8 mouse cellular contexts compared by ENCODE assay signal in the genomic region with DNA sequence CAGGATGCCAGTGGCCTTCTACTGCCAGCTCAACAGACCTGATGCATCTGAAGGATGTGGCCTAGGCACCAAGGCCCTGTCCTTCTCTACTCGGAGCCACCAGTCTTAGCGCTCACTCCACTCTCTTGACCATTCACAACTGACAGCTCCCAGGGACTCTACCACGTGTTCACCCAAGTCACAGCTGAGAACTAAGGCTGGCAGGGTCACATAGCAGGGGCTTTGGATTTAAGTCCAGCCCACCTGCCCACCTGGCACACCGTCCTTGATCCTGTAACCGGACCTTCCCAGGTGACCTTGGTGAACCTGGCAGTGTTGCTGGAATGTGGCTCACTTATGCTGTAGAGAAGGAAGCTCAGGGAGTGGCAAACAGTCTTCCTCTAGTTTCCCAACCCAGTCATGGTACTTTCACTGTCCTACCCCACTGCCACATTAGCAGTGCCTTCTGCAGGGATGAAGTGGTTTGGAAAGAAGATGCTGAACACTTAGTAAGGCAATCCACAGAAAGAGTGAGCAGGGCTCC. TPM values are rescaled to one million over a fixed set of nuclear protein-coding genes. Genes with fewer than 3 reads are reported as not detected.
DNase-seq lines count a peak whose midpoint lies in the region; ATAC-seq lines count a peak whose summit lies in the region.

No protein-coding gene starts in this region.

- peaks cover 5% of the 10 kb centered on the region; the same call in 1 of the 2 replicates for H3K36me3 ChIP-seq in heart, embryonic 10.5 days
- peaks cover 6% of the 10 kb centered on the region; the same call in 1 of the 2 replicates for H3K36me3 ChIP-seq in embryonic facial prominence, embryonic 10.5 days (replicated peaks)
- H3K36me3 ChIP-seq in hindbrain, embryonic 14.5 days (replicated peaks; ENCODE audit: control insufficient read depth, insufficient read depth), result no peaks in the 10 kb centered on the region

- no peak for DNase-seq in heart, embryonic 10.5 days (ENCODE audit: low spot score)
- no peak for DNase-seq in heart, postnatal 36 days
- peak; percentile 34 for DNase-seq in embryonic facial prominence, embryonic 10.5 days (ENCODE audit: low spot score)
- DNase-seq in hindbrain, embryonic 14.5 days (ENCODE audit: low spot score), result no peak
- no peak for DNase-seq in embryo, embryonic 10.5 days (ENCODE audit: low spot score)
- DNase-seq in natural killer cell, adult 2 months (ENCODE audit: low spot score in 2 of 2), result no peak
- DNase-seq in retina, embryonic 14.5 days (ENCODE audit: low spot score), result no peak

- no peak overlapping the region for H3K9ac ChIP-seq in hindbrain, embryonic 14.5 days

- no peak for ATAC-seq in hindbrain, embryonic 14.5 days (ENCODE audit: low FRiP score)
- ATAC-seq in megakaryocyte progenitor cell, adult 5-6 weeks (replicated peaks; ENCODE audit: poor library complexity), result 0 out of 2 replicates have a peak, but pooled peaks have one; percentile 2

- H3K27me3 ChIP-seq in heart, embryonic 10.5 days (ENCODE audit: insufficient read depth, poor library complexity, severe bottlenecking), result no peaks in the 10 kb centered on the region
- 0 out of 2 replicates have a peak, but pooled peaks cover 4% of the 10 kb centered on the region for H3K27me3 ChIP-seq in embryonic facial prominence, embryonic 10.5 days (replicated peaks; ENCODE audit: low read depth, poor library complexity, severe bottlenecking)
- no peaks in the 10 kb centered on the region for H3K27me3 ChIP-seq in hindbrain, embryonic 14.5 days (ENCODE audit: control insufficient read depth, insufficient read depth, low read length)

- no peaks in the 10 kb centered on the region for H3K9me3 ChIP-seq in heart, embryonic 10.5 days
- no peaks in the 10 kb centered on the region for H3K9me3 ChIP-seq in embryonic facial prominence, embryonic 10.5 days
- no peaks in the 10 kb centered on the region for H3K9me3 ChIP-seq in hindbrain, embryonic 14.5 days (ENCODE audit: control insufficient read depth, low read length)

- peak overlapping the region; percentile 79 for H3K4me3 ChIP-seq in heart, embryonic 10.5 days
- H3K4me3 ChIP-seq in embryonic facial prominence, embryonic 10.5 days, result peak overlapping the region; percentile 75
- H3K4me3 ChIP-seq in hindbrain, embryonic 14.5 days (replicated peaks; ENCODE audit: low read length), result no peak overlapping the region

- H3K4me1 ChIP-seq in heart, embryonic 10.5 days, result peaks cover 60% of the 10 kb centered on the region
- H3K4me1 ChIP-seq in embryonic facial prominence, embryonic 10.5 days, result peaks cover 62% of the 10 kb centered on the region
- peaks cover 28% of the 10 kb centered on the region for H3K4me1 ChIP-seq in hindbrain, embryonic 14.5 days (replicated peaks; ENCODE audit: control insufficient read depth, insufficient read depth, low read length)

- 70% methylated on average over 5 of the region's 5 CpGs for WGBS in heart, embryonic 10.5 days
- 60% methylated on average over 5 of the region's 5 CpGs for WGBS in embryonic facial prominence, embryonic 10.5 days
- 67% methylated on average over 5 of the region's 5 CpGs for WGBS in hindbrain, embryonic 14.5 days

- intact Hi-C loops in heart, postnatal 36 days (cut with DNase I), result no loop called here

- H3K4me2 ChIP-seq in hindbrain, embryonic 14.5 days (replicated peaks), result peak overlapping the region; percentile 54

- H3K27ac ChIP-seq in heart, embryonic 10.5 days, result peak overlapping the region; percentile 93
- H3K27ac ChIP-seq in embryonic facial prominence, embryonic 10.5 days (replicated peaks), result peak overlapping the region; percentile 92
- peak overlapping the region; percentile 38; the same call in 1 of the 2 replicates for H3K27ac ChIP-seq in hindbrain, embryonic 14.5 days

RNA-seq across cellular contexts. Expression of a gene that starts 0.6 kb away (rescaled TPM):
- polyA plus RNA-seq in heart, embryonic 10.5 days (2016; fragmentation: Nextera tagmentation; extraction: Ambion mirVana), result 40.4 and 49.8 TPM in 2 replicates
- 10 to 100 TPM; 51.2 to 67.0 TPM for total RNA-seq in heart, postnatal 36 days (2021)
- 30.1 and 33.8 TPM in 2 replicates for polyA plus RNA-seq in embryonic facial prominence, embryonic 10.5 days (2016; fragmentation: Nextera tagmentation; extraction: Ambion mirVana)
- 12.2 and 14.1 TPM in 2 replicates for polyA plus RNA-seq in hindbrain, embryonic 14.5 days (2014; fragmentation: Nextera tagmentation; extraction: Ambion mirVana)
- 0.74 and 0.78 TPM in 2 replicates for total RNA-seq in megakaryocyte progenitor cell, adult 5-6 weeks (2015)
- total RNA-seq in megakaryocyte progenitor cell, adult 5-6 weeks (2017), result 1.7 and 2.4 TPM in 2 replicates

Comparison
In these comparisons a context has a peak if more than half of its experiments do, and no peak if none do; other contexts are left out.
1. H3K27ac ChIP-seq: peak in every context shown above with its lines; median percentile 93 in heart, embryonic 10.5 days; 92 in embryonic facial prominence, embryonic 10.5 days; 38 in hindbrain, embryonic 14.5 days.